Mouse (Mus musculus) lung, adult 2 months (tissue): ENCODE measurements around the gene Mtss1l. TPM values are rescaled to one million over a fixed set of nuclear protein-coding genes. Genes with fewer than 3 reads are reported as not detected.

ENCODE experiments used
- DNase-seq: peaks from one replicate; pipeline ENCODE4 v3.0.0; 2022
- H3K4me1 ChIP-seq: fragments of 200-500 bp; 2 replicates; pipeline ENCODE4 v1.6.1; 2011; ENCODE audit warnings: low read length; ENCODE audit not compliant: control insufficient read depth, insufficient read depth
- H3K4me3 ChIP-seq: fragments of 200-500 bp; replicated peaks from 2 replicates; pipeline ENCODE3; 2011; ENCODE audit warnings: low read depth, mild to moderate bottlenecking, control low read depth, low read length; ENCODE audit errors: extremely low read depth
- CTCF ChIP-seq: fragments of 200-500 bp; IDR thresholded peaks from 2 replicates; pipeline ENCODE4 v1.5.1; 2011; ENCODE audit warnings: mild to moderate bottlenecking, low read length, control low read depth; ENCODE audit not compliant: insufficient read depth
- POLR2A ChIP-seq: fragments of 200-500 bp; IDR thresholded peaks from 2 replicates; pipeline ENCODE4 v1.6.1; 2011; ENCODE audit warnings: low read depth, mild to moderate bottlenecking, control low read depth, low read length, borderline replicate concordance; ENCODE audit errors: extremely low read depth
- WGBS: fragments of 180-500 bp; shearing (Covaris S2); methylation state at CpG from one replicate; pipeline ENCODE4 v1.1.7; 2018; 5-methylcytosine and 5-hydroxymethylcytosine counted together
- polyA plus RNA-seq: library from polyadenylated mRNA; depleted of rRNA; stranded (reverse); fragments of >200 nt; gene quantifications from 2 replicates; pipeline ENCODE4 v1.2.3, GENCODE M21; 2012

Gene Mtss1l
- polyA plus RNA-seq, 1 experiment, result 120 TPM

DNA sequence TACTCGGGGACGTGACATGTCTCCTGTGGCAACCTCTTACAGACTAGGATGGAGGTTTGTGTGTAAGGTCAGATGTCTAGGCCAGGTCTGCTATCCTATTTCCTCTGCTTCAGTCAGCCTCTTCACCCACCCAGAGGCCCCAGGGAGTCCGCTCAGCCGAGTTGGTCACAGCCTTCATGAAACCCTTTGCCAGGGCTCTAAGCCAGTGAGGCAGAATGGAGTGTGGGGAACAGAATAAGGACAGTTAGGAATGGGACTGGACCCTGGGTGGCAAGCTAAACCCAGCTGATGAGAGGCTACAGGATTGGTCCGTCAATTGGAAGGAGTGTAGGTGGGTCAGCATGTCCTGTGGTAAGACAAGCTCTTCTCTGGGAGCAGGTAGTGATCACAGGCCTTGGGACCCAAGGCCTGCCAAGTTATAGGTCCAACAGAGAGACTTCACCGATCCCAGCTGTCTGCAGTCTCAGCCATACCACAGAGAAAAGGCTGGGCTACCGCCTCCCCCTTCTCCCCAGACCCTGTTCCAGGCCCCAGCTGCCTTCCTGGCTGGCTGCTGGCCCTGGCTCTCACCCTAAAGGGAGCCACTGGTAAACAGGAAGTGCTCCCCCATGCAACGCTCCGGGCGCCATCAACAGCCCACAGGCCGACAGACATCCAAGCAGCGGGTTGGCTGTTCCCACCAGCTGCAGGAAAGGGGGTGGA lies 2.2 kb upstream of the Mtss1l start:
- no peak overlapping the region for H3K4me3 ChIP-seq
- peaks cover 29% of the 10 kb centered on the region for H3K4me1 ChIP-seq
- TF ChIP-seq CTCF (no peak), POLR2A (no peak)
- peak; percentile 40 for DNase-seq
- 38% methylated on average over 12 of the region's 12 CpGs for WGBS

DNA sequence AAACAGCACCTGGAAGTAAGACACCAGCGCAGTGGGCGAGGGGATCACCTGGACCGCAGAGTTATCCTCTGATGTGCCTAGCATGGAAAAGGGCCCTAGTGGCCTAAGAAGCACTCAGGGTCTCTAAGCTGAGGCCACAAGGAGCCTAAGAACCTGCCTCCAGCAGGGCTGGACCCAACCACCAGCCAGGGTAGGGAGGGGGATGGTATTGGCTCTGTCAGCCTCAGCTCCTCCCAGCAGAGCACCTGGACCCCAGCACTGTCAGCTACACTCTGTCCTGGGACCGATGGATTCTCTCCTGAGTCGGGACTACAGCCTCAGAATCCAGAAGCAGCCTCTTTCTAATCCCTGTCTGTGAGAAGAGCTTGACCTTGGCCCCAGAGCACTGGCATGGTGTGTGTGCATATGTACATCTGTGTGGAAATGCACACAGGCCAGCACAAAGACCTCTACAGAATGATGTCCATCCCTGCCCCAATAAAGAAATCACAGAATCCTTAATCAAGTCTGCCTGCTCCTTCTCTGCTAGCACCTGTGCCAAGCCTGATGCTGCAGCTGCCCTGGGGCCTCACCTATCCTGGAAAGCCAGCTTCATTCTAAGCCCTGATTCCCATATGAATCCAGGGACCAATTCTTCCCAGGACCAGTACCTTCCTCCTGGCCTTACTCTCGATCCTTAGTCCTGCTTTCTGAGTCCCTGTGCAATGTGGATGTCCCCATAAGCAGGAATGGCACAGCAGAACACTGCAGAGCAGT lies 1.2 kb upstream of the Mtss1l start:
- Histone ChIP-seq H3K4me3 (no peak overlapping the region), H3K4me1 (peaks cover 29% of the 10 kb centered on the region)
- 66% methylated on average over 6 of the region's 6 CpGs for WGBS
- TF ChIP-seq CTCF (no peak), POLR2A (no peak)
- DNase-seq, result no peak

GRCm38 (mm10) chr8:110721606-110722413 lies 534 bp downstream of the Mtss1l start:
- no peak for TF ChIP-seq CTCF
- no peak for TF ChIP-seq POLR2A
- Histone ChIP-seq H3K4me1 (peaks cover 29% of the 10 kb centered on the region), H3K4me3 (peak overlapping the region; percentile 90)
- DNase-seq, result no peak
- 2% methylated on average over 53 of the region's 59 CpGs for WGBS

DNA sequence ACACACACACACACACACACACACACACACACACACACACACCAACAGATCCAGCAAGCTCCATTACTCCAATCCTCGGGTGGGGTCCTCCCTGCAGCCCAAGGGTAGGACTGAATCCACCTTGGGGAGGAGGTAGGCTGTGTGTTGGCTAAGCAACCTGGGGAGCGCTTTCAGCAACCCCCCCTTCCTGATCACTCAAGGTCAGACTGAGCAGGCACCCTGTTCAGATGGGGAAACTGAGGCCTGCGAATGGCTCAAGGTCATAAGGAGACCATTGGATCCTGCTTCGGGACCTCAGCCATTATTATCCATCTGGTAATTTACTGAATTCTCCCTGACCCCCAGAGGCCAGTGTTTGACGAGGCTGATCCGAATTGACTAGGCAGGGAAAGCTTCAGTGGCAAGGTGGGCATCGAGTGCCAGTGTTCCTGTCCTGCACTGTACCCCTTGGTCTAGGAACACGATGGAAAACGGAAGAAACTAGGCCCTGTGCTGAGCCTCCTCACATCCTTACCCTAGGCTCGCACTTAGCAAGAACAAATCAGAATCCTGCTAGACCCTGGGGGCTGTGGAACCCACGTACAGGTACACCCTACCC lies 1.2 kb downstream of the Mtss1l start:
- no peak for DNase-seq
- 45% methylated on average over 11 of the region's 11 CpGs for WGBS
- Histone ChIP-seq H3K4me1 (peaks cover 29% of the 10 kb centered on the region), H3K4me3 (peak overlapping the region; percentile 90)
- TF ChIP-seq CTCF (no peak), POLR2A (no peak)

DNA sequence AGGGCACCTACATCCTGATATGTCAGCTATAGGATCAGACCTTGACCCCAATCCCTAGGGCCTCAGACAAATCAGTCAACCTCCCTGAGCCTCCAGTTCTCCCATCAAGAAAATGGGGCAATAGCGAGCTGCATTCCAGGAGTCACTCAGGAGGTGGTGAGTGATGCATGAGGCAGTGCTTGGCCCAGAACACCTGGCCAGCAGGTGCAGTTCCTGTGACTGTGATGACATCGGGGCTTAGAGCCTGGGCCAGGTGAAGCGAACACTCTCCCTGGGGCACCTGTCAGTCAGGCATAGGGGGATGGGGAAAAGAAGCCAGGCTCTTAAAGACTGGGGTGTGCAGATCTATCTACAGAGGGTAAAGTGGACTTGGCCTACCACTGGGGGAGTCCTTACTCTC lies 3.2 kb downstream of the Mtss1l start:
- Histone ChIP-seq H3K4me3 (no peak overlapping the region), H3K4me1 (peaks cover 16% of the 10 kb centered on the region)
- DNase-seq, result no peak
- 74% methylated on average over 3 of the region's 3 CpGs for WGBS
- TF ChIP-seq POLR2A (no peak), CTCF (no peak)

- 39% methylated on average over 7 of the region's 7 CpGs for WGBS
- TF ChIP-seq CTCF (no peak), POLR2A (no peak)
- Histone ChIP-seq H3K4me3 (no peak overlapping the region), H3K4me1 (peaks cover 11% of the 10 kb centered on the region)
- DNase-seq, result no peak
These were observed 4.0 kb downstream of the Mtss1l start for GRCm38 (mm10) chr8:110725084-110725838.

GRCm38 (mm10) chr8:110726893-110727292 lies 5.6 kb downstream of the Mtss1l start:
- WGBS, result 21% methylated on average over 18 of the region's 18 CpGs
- Histone ChIP-seq H3K4me1 (peaks cover 7% of the 10 kb centered on the region), H3K4me3 (no peak overlapping the region)
- DNase-seq, result peak; percentile 59
- peak; percentile 18; the same call in 1 of the 2 replicates for TF ChIP-seq CTCF
- no peak for TF ChIP-seq POLR2A

DNA sequence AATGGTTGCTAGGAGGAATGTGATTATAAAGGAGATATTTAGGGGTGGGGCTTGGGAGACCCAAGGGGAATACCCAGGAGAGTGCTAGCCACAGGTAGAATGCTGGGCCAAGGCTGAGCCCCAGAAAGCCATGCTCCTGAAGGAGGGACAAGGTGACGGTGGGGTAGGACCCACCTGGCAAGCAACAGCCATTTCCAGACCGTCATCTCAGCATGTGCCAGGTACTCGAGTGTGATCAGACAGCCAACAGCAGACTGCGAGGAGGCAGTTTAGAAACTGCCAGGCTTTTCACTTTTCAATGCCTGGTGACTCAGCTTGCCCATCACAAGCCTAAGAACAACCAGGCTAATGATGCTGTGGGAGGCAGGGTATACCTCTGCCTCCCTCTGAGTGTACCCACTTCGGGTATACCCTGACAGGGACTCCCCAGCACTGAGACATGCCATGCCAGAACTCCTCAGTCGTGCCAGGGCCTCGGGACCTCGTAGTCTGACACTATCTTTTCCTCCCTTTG lies 10.1 kb downstream of the Mtss1l start:
- no peak for DNase-seq
- 89% methylated on average over 8 of the region's 8 CpGs for WGBS
- Histone ChIP-seq H3K4me3 (no peak overlapping the region), H3K4me1 (no peaks in the 10 kb centered on the region)
- TF ChIP-seq CTCF, result no peak
- TF ChIP-seq POLR2A, result no peak

DNA sequence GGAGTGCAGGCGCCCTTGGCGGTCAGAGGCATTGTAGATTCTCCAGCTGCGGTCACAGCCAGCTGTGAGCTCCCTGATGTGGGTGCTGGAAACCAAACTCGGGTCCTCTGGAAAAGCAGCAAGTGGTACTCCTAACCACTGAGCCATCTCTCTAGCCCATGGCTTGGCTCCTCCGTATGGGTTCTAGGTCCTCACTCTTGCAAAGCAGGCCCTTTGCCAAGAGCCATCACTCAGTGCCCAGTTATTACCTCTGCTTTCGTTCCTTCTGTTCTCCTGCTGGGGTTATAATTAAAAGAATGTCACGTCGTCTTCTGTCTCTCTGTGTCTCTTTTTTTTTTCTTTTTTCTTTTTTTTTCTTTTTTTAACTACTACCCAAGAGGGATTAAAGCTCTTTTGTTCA lies 11.8 kb downstream of the Mtss1l start:
- no peaks in the 10 kb centered on the region for H3K4me1 ChIP-seq
- TF ChIP-seq POLR2A, result no peak
- no peak for TF ChIP-seq CTCF
- H3K4me3 ChIP-seq, result no peak overlapping the region
- DNase-seq, result no peak
- WGBS, result 84% methylated on average over 8 of the region's 8 CpGs
